Mouse (Mus musculus): ENCODE measurements around the gene Tap1. TPM values are rescaled to one million over a fixed set of nuclear protein-coding genes. Genes with fewer than 3 reads are reported as not detected.
"Not testable (repeated sequence)": the region's sequence is repeated elsewhere in the genome, so short reads cannot be mapped to it uniquely, and the experiment has no call there.

Tap1 gene
- polyA plus RNA-seq, 1 experiment from 2014 or later = 0.63 TPM

GRCm38 (mm10) chr17:34218675-34219074 is 31.3 kb downstream of the Tap1 start:
- H3K27ac ChIP-seq (ENCODE audit: low read depth, low read length) = no peak overlapping the region
- peaks cover 19% of the 10 kb centered on the region for H3K27me3 ChIP-seq (ENCODE audit: control insufficient read depth, insufficient read depth, low read length)
- no peak for ATAC-seq (replicated peaks; ENCODE audit: insufficient number of reproducible peaks, low FRiP score, low TSS enrichment)
- no peaks in the 10 kb centered on the region for H3K4me1 ChIP-seq (ENCODE audit: control insufficient read depth, insufficient read depth, low read length)
- H3K9ac ChIP-seq (ENCODE audit: low read depth, low read length) = no peak overlapping the region
- no peak overlapping the region for H3K4me2 ChIP-seq
- 0 out of 2 replicates have a peak, but pooled peaks cover 2% of the 10 kb centered on the region for H3K9me3 ChIP-seq (replicated peaks; ENCODE audit: control insufficient read depth, low read length)
- no peak overlapping the region for H3K4me3 ChIP-seq (ENCODE audit: low read depth, low read length)
- H3K36me3 ChIP-seq (ENCODE audit: control insufficient read depth, insufficient read depth, low read length) = no peaks in the 10 kb centered on the region
- 85% methylated on average over 11 of the region's 11 CpGs for WGBS (ENCODE audit: insufficient replicate concordance)

GRCm38 (mm10) chr17:34219096-34219495 is 31.7 kb downstream of the Tap1 start:
- peaks cover 15% of the 10 kb centered on the region for H3K27me3 ChIP-seq (ENCODE audit: control insufficient read depth, insufficient read depth, low read length)
- ATAC-seq (replicated peaks; ENCODE audit: insufficient number of reproducible peaks, low FRiP score, low TSS enrichment); H3K4me3 ChIP-seq (ENCODE audit: low read depth, low read length); H3K4me1 ChIP-seq (ENCODE audit: control insufficient read depth, insufficient read depth, low read length); H3K27ac ChIP-seq (ENCODE audit: low read depth, low read length); H3K36me3 ChIP-seq (ENCODE audit: control insufficient read depth, insufficient read depth, low read length); H3K9ac ChIP-seq (ENCODE audit: low read depth, low read length); H3K4me2 ChIP-seq; H3K9me3 ChIP-seq (replicated peaks; ENCODE audit: control insufficient read depth, low read length): not testable (repeated sequence)
- WGBS (ENCODE audit: insufficient replicate concordance) = 84% methylated on average over 7 of the region's 11 CpGs

- H3K4me1 ChIP-seq (ENCODE audit: control insufficient read depth, insufficient read depth, low read length); H3K9me3 ChIP-seq (replicated peaks; ENCODE audit: control insufficient read depth, low read length); H3K36me3 ChIP-seq (ENCODE audit: control insufficient read depth, insufficient read depth, low read length); H3K4me2 ChIP-seq; H3K4me3 ChIP-seq (ENCODE audit: low read depth, low read length); H3K9ac ChIP-seq (ENCODE audit: low read depth, low read length); H3K27me3 ChIP-seq (ENCODE audit: control insufficient read depth, insufficient read depth, low read length); ATAC-seq (replicated peaks; ENCODE audit: insufficient number of reproducible peaks, low FRiP score, low TSS enrichment); H3K27ac ChIP-seq (ENCODE audit: low read depth, low read length): not testable (repeated sequence)
- WGBS (ENCODE audit: insufficient replicate concordance) = 100% methylated on average over 3 of the region's 7 CpGs
Measured at GRCm38 (mm10) chr17:34219801-34220200, 32.4 kb downstream of the Tap1 start.

GRCm38 (mm10) chr17:34220401-34220800 is 33.0 kb downstream of the Tap1 start:
- not testable (repeated sequence) for H3K36me3 ChIP-seq (ENCODE audit: control insufficient read depth, insufficient read depth, low read length); H3K4me3 ChIP-seq (ENCODE audit: low read depth, low read length); H3K27ac ChIP-seq (ENCODE audit: low read depth, low read length); H3K9me3 ChIP-seq (replicated peaks; ENCODE audit: control insufficient read depth, low read length); H3K9ac ChIP-seq (ENCODE audit: low read depth, low read length); ATAC-seq (replicated peaks; ENCODE audit: insufficient number of reproducible peaks, low FRiP score, low TSS enrichment); H3K4me1 ChIP-seq (ENCODE audit: control insufficient read depth, insufficient read depth, low read length); H3K4me2 ChIP-seq; H3K27me3 ChIP-seq (ENCODE audit: control insufficient read depth, insufficient read depth, low read length)
- no CpG with 5 or more reads among the region's 16 CpGs for WGBS (ENCODE audit: insufficient replicate concordance)

- Histone ChIP-seq H3K9me3 (replicated peaks; ENCODE audit: control insufficient read depth, low read length) (peaks cover 4% of the 10 kb centered on the region; the same call in 1 of the 2 replicates), H3K4me2 (no peak overlapping the region), H3K27me3 (ENCODE audit: control insufficient read depth, insufficient read depth, low read length) (no peaks in the 10 kb centered on the region), H3K9ac (ENCODE audit: low read depth, low read length) (no peak overlapping the region), H3K36me3 (ENCODE audit: control insufficient read depth, insufficient read depth, low read length) (no peaks in the 10 kb centered on the region), H3K4me1 (ENCODE audit: control insufficient read depth, insufficient read depth, low read length) (no peaks in the 10 kb centered on the region), H3K27ac (ENCODE audit: low read depth, low read length) (no peak overlapping the region), H3K4me3 (ENCODE audit: low read depth, low read length) (no peak overlapping the region)
- 83% methylated on average over 3 of the region's 3 CpGs for WGBS (ENCODE audit: insufficient replicate concordance)
- no peak for ATAC-seq (replicated peaks; ENCODE audit: insufficient number of reproducible peaks, low FRiP score, low TSS enrichment)
Measured at GRCm38 (mm10) chr17:34224816-34225215, 37.5 kb downstream of the Tap1 start.

GRCm38 (mm10) chr17:34225426-34225825 is 38.1 kb downstream of the Tap1 start:
- ATAC-seq (replicated peaks; ENCODE audit: insufficient number of reproducible peaks, low FRiP score, low TSS enrichment) = no peak
- WGBS (ENCODE audit: insufficient replicate concordance) = 89% methylated on average over 8 of the region's 8 CpGs

GRCm38 (mm10) chr17:34225911-34226310 is 38.6 kb downstream of the Tap1 start:
- not testable (repeated sequence) for H3K4me1 ChIP-seq (ENCODE audit: control insufficient read depth, insufficient read depth, low read length); H3K4me3 ChIP-seq (ENCODE audit: low read depth, low read length); H3K27me3 ChIP-seq (ENCODE audit: control insufficient read depth, insufficient read depth, low read length); H3K9me3 ChIP-seq (replicated peaks; ENCODE audit: control insufficient read depth, low read length); H3K36me3 ChIP-seq (ENCODE audit: control insufficient read depth, insufficient read depth, low read length); ATAC-seq (replicated peaks; ENCODE audit: insufficient number of reproducible peaks, low FRiP score, low TSS enrichment); H3K27ac ChIP-seq (ENCODE audit: low read depth, low read length); H3K4me2 ChIP-seq; H3K9ac ChIP-seq (ENCODE audit: low read depth, low read length)
- 93% methylated on average over 12 of the region's 23 CpGs for WGBS (ENCODE audit: insufficient replicate concordance)

More at GRCm38 (mm10) chr17:34225426-34225825, 38.1 kb downstream of the Tap1 start:
- Histone ChIP-seq H3K4me2 (no peak overlapping the region), H3K27me3 (ENCODE audit: control insufficient read depth, insufficient read depth, low read length) (no peaks in the 10 kb centered on the region), H3K27ac (ENCODE audit: low read depth, low read length) (no peak overlapping the region), H3K9me3 (replicated peaks; ENCODE audit: control insufficient read depth, low read length) (peaks cover 4% of the 10 kb centered on the region; the same call in 1 of the 2 replicates), H3K36me3 (ENCODE audit: control insufficient read depth, insufficient read depth, low read length) (no peaks in the 10 kb centered on the region), H3K9ac (ENCODE audit: low read depth, low read length) (no peak overlapping the region), H3K4me1 (ENCODE audit: control insufficient read depth, insufficient read depth, low read length) (no peaks in the 10 kb centered on the region), H3K4me3 (ENCODE audit: low read depth, low read length) (no peak overlapping the region)

- not testable (repeated sequence) for H3K9me3 ChIP-seq (replicated peaks; ENCODE audit: control insufficient read depth, low read length); H3K4me2 ChIP-seq; H3K4me1 ChIP-seq (ENCODE audit: control insufficient read depth, insufficient read depth, low read length); H3K27me3 ChIP-seq (ENCODE audit: control insufficient read depth, insufficient read depth, low read length); H3K36me3 ChIP-seq (ENCODE audit: control insufficient read depth, insufficient read depth, low read length); H3K27ac ChIP-seq (ENCODE audit: low read depth, low read length); ATAC-seq (replicated peaks; ENCODE audit: insufficient number of reproducible peaks, low FRiP score, low TSS enrichment); H3K9ac ChIP-seq (ENCODE audit: low read depth, low read length); H3K4me3 ChIP-seq (ENCODE audit: low read depth, low read length)
- WGBS (ENCODE audit: insufficient replicate concordance) = 79% methylated on average over 5 of the region's 9 CpGs
Measured at GRCm38 (mm10) chr17:34230971-34231370, 43.6 kb downstream of the Tap1 start.

GRCm38 (mm10) chr17:34232021-34232420 is 44.7 kb downstream of the Tap1 start:
- not testable (repeated sequence) for H3K9ac ChIP-seq (ENCODE audit: low read depth, low read length); ATAC-seq (replicated peaks; ENCODE audit: insufficient number of reproducible peaks, low FRiP score, low TSS enrichment)
- 80% methylated on average over 3 of the region's 7 CpGs for WGBS (ENCODE audit: insufficient replicate concordance)

More at GRCm38 (mm10) chr17:34232021-34232420, 44.7 kb downstream of the Tap1 start:
- H3K27me3 ChIP-seq (ENCODE audit: control insufficient read depth, insufficient read depth, low read length); H3K36me3 ChIP-seq (ENCODE audit: control insufficient read depth, insufficient read depth, low read length); H3K4me1 ChIP-seq (ENCODE audit: control insufficient read depth, insufficient read depth, low read length); H3K4me2 ChIP-seq; H3K4me3 ChIP-seq (ENCODE audit: low read depth, low read length); H3K27ac ChIP-seq (ENCODE audit: low read depth, low read length); H3K9me3 ChIP-seq (replicated peaks; ENCODE audit: control insufficient read depth, low read length): not testable (repeated sequence)
